Mouse (Mus musculus) ES-Bruce4 (cell line): Measurements from ENCODE around the gene Defb28.

Experiments used
- CTCF ChIP-seq: IDR thresholded peaks from one replicate; pipeline ENCODE4 v1.8.1; 2011; ENCODE audit warnings: low read depth, low read length
- EP300 ChIP-seq: IDR thresholded peaks from 2 replicates; pipeline ENCODE4 v1.6.1; 2011; ENCODE audit warnings: low read depth, low read length; ENCODE audit not compliant: insufficient read depth
- POLR2A ChIP-seq: IDR thresholded peaks from one replicate; pipeline ENCODE4 v1.8.1; 2011; ENCODE audit warnings: low read length; ENCODE audit not compliant: insufficient read depth

- TF ChIP-seq CTCF = no peak
- no peak for TF ChIP-seq POLR2A
- no peak for TF ChIP-seq EP300
Observed at GRCm38 (mm10) chr2:152517981-152518380, at the start of gene Defb28.
